Mouse (Mus musculus) liver, embryonic 13.5 days (tissue): ENCODE measurements around the gene Naa20. TPM values are rescaled to one million over a fixed set of nuclear protein-coding genes. Genes with fewer than 3 reads are reported as not detected.
"Not testable (repeated sequence)": the region's sequence is repeated elsewhere in the genome, so short reads cannot be mapped to it uniquely, and the experiment has no call there.

ENCODE experiments used
- ATAC-seq: fragments of 200-750 bp; cut with Nextera tagmentation; 2 replicates; pipeline ENCODE4 v1.8.0; 2017; ENCODE audit warnings: low read depth, mild to moderate bottlenecking, moderate number of reproducible peaks, moderate library complexity
- DNase-seq: peaks from one replicate; pipeline ENCODE4 v3.0.0; 2022
- H3K27ac ChIP-seq: fragments of 300-500 bp; sonication (generic); 2 replicates; pipeline ENCODE4 v1.5.1; 2015; ENCODE audit warnings: moderate library complexity, mild to moderate bottlenecking, inconsistent platforms
- H3K27me3 ChIP-seq: fragments of 300-500 bp; sonication (generic); 2 replicates; pipeline ENCODE4 v1.6.1; 2015; ENCODE audit warnings: mild to moderate bottlenecking, inconsistent platforms
- H3K36me3 ChIP-seq: fragments of 300-500 bp; sonication (generic); 2 replicates; pipeline ENCODE4 v1.6.1; 2015; ENCODE audit warnings: mild to moderate bottlenecking, inconsistent platforms
- H3K4me1 ChIP-seq: fragments of 300-500 bp; sonication (generic); replicated peaks from 2 replicates; pipeline ENCODE4 v1.6.1; 2015; ENCODE audit warnings: inconsistent platforms
- H3K4me2 ChIP-seq: fragments of 300-500 bp; sonication (generic); 2 replicates; pipeline ENCODE4 v1.6.1; 2015; ENCODE audit warnings: inconsistent platforms, mild to moderate bottlenecking, moderate library complexity
- H3K4me3 ChIP-seq: fragments of 300-500 bp; sonication (generic); replicated peaks from 2 replicates; pipeline ENCODE4 v1.5.1; 2015; ENCODE audit warnings: mild to moderate bottlenecking, inconsistent platforms
- H3K9ac ChIP-seq: fragments of 300-500 bp; sonication (generic); 2 replicates; pipeline ENCODE4 v1.6.1; 2015; ENCODE audit warnings: mild to moderate bottlenecking, inconsistent platforms
- H3K9me3 ChIP-seq: fragments of 300-500 bp; sonication (generic); replicated peaks from 2 replicates; pipeline ENCODE4 v1.6.1; 2016; ENCODE audit warnings: inconsistent platforms
- WGBS: fragments of 180-500 bp; shearing (Covaris S2); methylation state at CpG from one replicate; pipeline ENCODE4 v1.1.7; 2015; ENCODE audit not compliant: insufficient replicate concordance; 5-methylcytosine and 5-hydroxymethylcytosine counted together
- polyA plus RNA-seq: library from polyadenylated mRNA; unstranded; fragments of >200 nt; fragmentation: Nextera tagmentation; extraction: Ambion mirVana; gene quantifications from 2 replicates; pipeline ENCODE4 v1.2.1, GENCODE M21; 2015

Naa20 gene
- polyA plus RNA-seq, 1 experiment from 2014 or later = 76.7 TPM

- Histone ChIP-seq H3K9me3 (no peaks in the 10 kb centered on the region), H3K36me3 (no peaks in the 10 kb centered on the region), H3K4me2 (no peak overlapping the region), H3K4me1 (peaks cover 13% of the 10 kb centered on the region; the same call in 1 of the 2 replicates), H3K4me3 (no peak overlapping the region), H3K27ac (peak overlapping the region; percentile 69), H3K27me3 (no peaks in the 10 kb centered on the region), H3K9ac (no peak overlapping the region)
- WGBS = 49% methylated on average over 14 of the region's 14 CpGs
- ATAC-seq = peak; percentile 45
- no peak for DNase-seq
These were observed 13.7 kb upstream of the Naa20 start for GRCm38 (mm10) chr2:145887937-145888765.

GRCm38 (mm10) chr2:145888766-145889480 is 13.0 kb upstream of the Naa20 start:
- H3K4me1 ChIP-seq = peaks cover 8% of the 10 kb centered on the region; the same call in 1 of the 2 replicates
- DNase-seq (no peak), ATAC-seq (0 out of 2 replicates have a peak, but pooled peaks have one; percentile 20)
- no peak overlapping the region for H3K4me2 ChIP-seq
- H3K9me3 ChIP-seq = no peaks in the 10 kb centered on the region
- no peak overlapping the region for H3K4me3 ChIP-seq
- H3K36me3 ChIP-seq = no peaks in the 10 kb centered on the region
- no peaks in the 10 kb centered on the region for H3K27me3 ChIP-seq
- WGBS = 58% methylated on average over 6 of the region's 6 CpGs
- peak overlapping the region; percentile 69 for H3K27ac ChIP-seq
- H3K9ac ChIP-seq = no peak overlapping the region

DNA sequence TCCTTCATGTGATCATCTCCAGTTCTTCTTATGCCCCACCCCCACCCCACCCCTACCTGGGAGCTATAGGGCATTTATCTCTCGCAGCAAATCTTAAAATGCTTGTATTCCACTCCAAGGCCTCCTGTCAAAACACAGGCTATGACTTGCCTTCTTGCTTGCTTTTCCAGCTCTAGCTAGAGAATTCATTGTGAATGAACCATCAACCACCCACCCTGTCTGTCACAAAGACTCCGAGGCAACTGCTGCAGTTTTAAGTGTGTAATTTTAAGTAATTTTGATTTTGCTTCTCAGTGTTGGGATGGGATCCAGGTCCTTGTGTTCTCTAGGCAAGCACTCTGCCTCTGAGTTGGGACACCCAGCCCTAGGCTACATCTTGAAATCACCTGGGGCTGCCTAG is 11.3 kb upstream of the Naa20 start:
- H3K4me3 ChIP-seq = no peak overlapping the region
- no peak overlapping the region for H3K4me2 ChIP-seq
- no peak overlapping the region for H3K9ac ChIP-seq
- DNase-seq (no peak), ATAC-seq (no peak)
- H3K36me3 ChIP-seq = no peaks in the 10 kb centered on the region
- no peaks in the 10 kb centered on the region; the same call in 1 of the 2 replicates for H3K4me1 ChIP-seq
- H3K27me3 ChIP-seq = no peaks in the 10 kb centered on the region
- no peak overlapping the region for H3K27ac ChIP-seq
- WGBS = 60% methylated on average over 2 of the region's 2 CpGs
- H3K9me3 ChIP-seq = no peaks in the 10 kb centered on the region

DNA sequence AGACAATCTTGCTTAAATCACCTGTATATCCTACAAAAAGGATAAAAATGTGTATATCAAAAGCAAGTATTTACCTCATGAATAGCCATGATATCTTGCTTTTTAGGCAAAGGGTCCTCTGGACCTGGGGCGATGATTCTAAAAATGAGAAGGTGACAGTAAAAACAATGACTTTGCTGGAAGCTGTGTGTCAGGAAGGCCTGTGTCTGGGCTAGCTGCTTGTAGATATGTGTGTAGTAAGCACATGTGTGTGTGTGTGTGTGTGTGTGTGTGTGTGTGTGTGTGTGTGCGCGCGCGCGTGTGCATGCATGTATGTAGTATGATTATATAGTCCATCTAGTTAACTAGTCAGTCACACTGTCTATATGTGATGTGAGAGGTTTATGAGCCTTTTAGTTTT is 8.1 kb upstream of the Naa20 start:
- Histone ChIP-seq H3K4me1 (no peaks in the 10 kb centered on the region; the same call in 1 of the 2 replicates), H3K4me3 (no peak overlapping the region), H3K9ac (no peak overlapping the region), H3K9me3 (no peaks in the 10 kb centered on the region), H3K4me2 (no peak overlapping the region), H3K27ac (no peak overlapping the region), H3K27me3 (no peaks in the 10 kb centered on the region), H3K36me3 (no peaks in the 10 kb centered on the region)
- DNase-seq = no peak
- 91% methylated on average over 6 of the region's 6 CpGs for whole genome bisulfite sequencing
- ATAC-seq = no peak

DNA sequence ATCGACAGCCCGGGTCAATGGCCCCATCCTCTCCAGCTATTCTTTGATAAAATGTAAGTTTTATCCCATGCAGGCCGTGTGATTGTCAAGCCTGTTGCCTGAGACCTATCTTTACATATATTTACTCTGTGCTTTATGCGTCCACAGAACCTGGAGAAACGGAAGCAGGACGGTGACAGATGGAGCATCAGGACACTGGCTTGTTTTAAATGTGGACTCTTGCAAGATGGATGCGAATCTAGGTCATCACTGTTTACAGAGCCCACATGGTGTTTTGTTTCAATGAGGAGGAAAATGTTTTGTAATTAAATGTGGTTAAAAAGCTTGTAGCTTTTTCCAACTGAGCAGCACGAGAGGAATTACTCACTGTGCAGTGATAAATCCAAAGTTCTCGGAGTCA is 3.8 kb upstream of the Naa20 start:
- H3K36me3 ChIP-seq = no peaks in the 10 kb centered on the region
- H3K4me2 ChIP-seq = no peak overlapping the region
- ATAC-seq (no peak), DNase-seq (no peak)
- peaks cover 3% of the 10 kb centered on the region; the same call in 1 of the 2 replicates for H3K4me1 ChIP-seq
- H3K9ac ChIP-seq = no peak overlapping the region
- no peak overlapping the region for H3K27ac ChIP-seq
- H3K4me3 ChIP-seq = no peak overlapping the region
- WGBS = 76% methylated on average over 9 of the region's 9 CpGs
- no peaks in the 10 kb centered on the region for H3K27me3 ChIP-seq
- H3K9me3 ChIP-seq = no peaks in the 10 kb centered on the region

GRCm38 (mm10) chr2:145900318-145900717 is 1.6 kb upstream of the Naa20 start:
- H3K27ac ChIP-seq, H3K4me2 ChIP-seq, H3K9ac ChIP-seq, H3K36me3 ChIP-seq, H3K9me3 ChIP-seq, DNase-seq, H3K27me3 ChIP-seq, ATAC-seq, H3K4me3 ChIP-seq: not testable (repeated sequence)
- H3K4me1 ChIP-seq = peaks cover 20% of the 10 kb centered on the region
- 72% methylated on average over 8 of the region's 8 CpGs for WGBS

- ATAC-seq (peak; percentile 95), DNase-seq (peak; percentile 77)
- H3K27me3 ChIP-seq = no peaks in the 10 kb centered on the region
- H3K4me1 ChIP-seq = peaks cover 25% of the 10 kb centered on the region
- WGBS = under 1% methylated on average over 68 of the region's 68 CpGs
- peak overlapping the region; percentile 73 for H3K4me2 ChIP-seq
- peaks cover 7% of the 10 kb centered on the region; the same call in 1 of the 2 replicates for H3K36me3 ChIP-seq
- H3K4me3 ChIP-seq = peak overlapping the region; percentile 96
- peak overlapping the region; percentile 80 for H3K27ac ChIP-seq
- H3K9me3 ChIP-seq = no peaks in the 10 kb centered on the region
- peak overlapping the region; percentile 90 for H3K9ac ChIP-seq
These were observed 1.4 kb downstream of the Naa20 start for GRCm38 (mm10) chr2:145903061-145903901.

DNA sequence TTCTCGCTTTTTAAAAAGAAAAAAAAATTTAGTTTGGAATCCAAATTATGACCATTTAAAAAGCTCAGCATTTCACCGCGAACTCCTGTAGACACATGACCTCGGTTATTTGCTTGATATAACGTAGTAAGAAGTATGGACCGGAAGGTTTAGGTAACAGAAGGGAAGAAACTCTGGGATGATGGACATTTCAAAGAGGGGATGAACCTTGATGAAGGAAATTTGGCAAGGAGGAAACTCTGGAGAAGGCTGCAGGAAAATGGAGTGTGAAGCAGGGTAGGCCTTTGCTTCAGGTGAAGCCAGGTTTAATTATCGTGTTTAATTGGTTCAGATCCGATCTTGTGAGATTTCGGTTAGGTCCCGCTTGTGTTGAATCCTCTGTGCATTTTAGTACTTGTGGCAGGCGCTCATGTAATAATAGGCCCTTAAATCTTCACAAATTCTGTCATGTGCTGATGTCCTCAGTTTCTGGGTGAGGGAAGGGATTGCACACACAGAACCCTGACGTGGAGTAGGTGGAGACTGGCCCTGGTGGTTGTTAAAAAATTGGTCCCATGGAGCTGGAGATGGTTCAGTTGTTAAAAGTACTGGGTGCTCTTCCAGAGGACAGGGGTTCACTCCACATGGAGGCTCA is 2.2 kb downstream of the Naa20 start:
- WGBS = 28% methylated on average over 12 of the region's 12 CpGs
- ATAC-seq = no peak
- no peak for DNase-seq

DNA sequence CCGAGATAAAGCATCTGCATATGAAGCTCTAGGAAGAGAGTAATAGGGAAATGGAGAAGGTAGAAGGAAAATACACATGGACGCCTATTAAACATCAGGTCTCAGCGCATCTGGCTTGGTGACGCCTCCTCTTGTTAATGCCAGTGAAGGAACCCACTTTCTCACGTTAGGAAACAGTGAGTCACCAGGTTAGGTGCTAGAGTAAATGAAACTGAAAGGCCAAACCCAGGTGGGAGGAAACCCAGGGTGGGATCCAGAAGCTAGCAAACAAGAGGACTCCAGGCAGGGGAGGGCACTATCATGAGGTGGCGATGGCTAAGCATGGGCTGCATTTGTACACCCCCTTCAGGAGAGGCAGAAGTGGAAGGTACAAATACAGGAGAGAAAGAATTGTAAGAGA is 3.3 kb downstream of the Naa20 start:
- H3K9me3 ChIP-seq = no peaks in the 10 kb centered on the region
- no peak overlapping the region for H3K27ac ChIP-seq
- no peak for DNase-seq
- no peak overlapping the region for H3K9ac ChIP-seq
- WGBS = 69% methylated on average over 6 of the region's 6 CpGs
- H3K4me3 ChIP-seq = no peak overlapping the region
- no peaks in the 10 kb centered on the region for H3K27me3 ChIP-seq
- peak overlapping the region; percentile 73; the same call in 1 of the 2 replicates for H3K4me2 ChIP-seq
- peaks cover 25% of the 10 kb centered on the region for H3K4me1 ChIP-seq
- ATAC-seq = no peak
- peaks cover 21% of the 10 kb centered on the region for H3K36me3 ChIP-seq

More for the DNA sequence above, 2.2 kb downstream of the Naa20 start:
- H3K9ac ChIP-seq = peak overlapping the region; percentile 90
- H3K4me1 ChIP-seq = peaks cover 25% of the 10 kb centered on the region
- H3K27me3 ChIP-seq = no peaks in the 10 kb centered on the region
- H3K27ac ChIP-seq = no peak overlapping the region; the same call in 1 of the 2 replicates
- peaks cover 13% of the 10 kb centered on the region for H3K36me3 ChIP-seq
- H3K4me3 ChIP-seq = peak overlapping the region; percentile 96
- peak overlapping the region; percentile 73 for H3K4me2 ChIP-seq
- H3K9me3 ChIP-seq = no peaks in the 10 kb centered on the region

- H3K4me2 ChIP-seq, H3K27me3 ChIP-seq, H3K27ac ChIP-seq, DNase-seq, H3K4me3 ChIP-seq, H3K9me3 ChIP-seq, H3K9ac ChIP-seq, ATAC-seq: not testable (repeated sequence)
- peaks cover 25% of the 10 kb centered on the region for H3K4me1 ChIP-seq
- 33% methylated on average over 4 of the region's 4 CpGs for WGBS
- peaks cover 28% of the 10 kb centered on the region for H3K36me3 ChIP-seq
These were observed 4.0 kb downstream of the Naa20 start for GRCm38 (mm10) chr2:145905884-145906283.
